ENCODE assay signal across 8 mouse cellular contexts in genomic region chr17:34120814-34121171, GRCm38 (mm10). TPM values are rescaled to one million over a fixed set of nuclear protein-coding genes. Genes with fewer than 3 reads are reported as not detected.
DNase-seq lines count a peak whose midpoint lies in the region; ATAC-seq and TF ChIP-seq lines count a peak whose summit lies in the region.

No protein-coding gene starts in this region.

- no peaks in the 10 kb centered on the region for H3K9me3 ChIP-seq in CH12.LX (replicated peaks; ENCODE audit: low read length)
- H3K9me3 ChIP-seq in forebrain, embryonic 12.5 days = no peaks in the 10 kb centered on the region

- under 1% methylated on average over 26 of the region's 31 CpGs for WGBS in forebrain, embryonic 12.5 days

- in situ Hi-C loops in CH12.LX (cut with MboI; ENCODE audit: low pct_ligation_motif_present, low pct_unique_long_range_greater_than_20kb, low sequenced_read_pairs) = no loop called here

- no peak for TF ChIP-seq RAD21 in CH12.LX (IDR thresholded peaks at IDR 0.05; ENCODE audit: low read depth, low read length)

- H3K9ac ChIP-seq in CH12.LX (ENCODE audit: insufficient read depth, low read depth) = peak overlapping the region; percentile 99
- peak overlapping the region; percentile 93 for H3K9ac ChIP-seq in forebrain, embryonic 12.5 days

- dilution Hi-C loops in CH12.LX (cut with MboI; ENCODE audit: extremely low pct_ligation_motif_present, extremely low pct_unique_long_range_greater_than_20kb, low sequenced_read_pairs) = no loop called here

- no peak overlapping the region; the same call in 1 of the 2 replicates for H3K4me2 ChIP-seq in CH12.LX (ENCODE audit: insufficient read depth, low read depth, poor library complexity, severe bottlenecking)
- H3K4me2 ChIP-seq in forebrain, embryonic 12.5 days = peak overlapping the region; percentile 99

- H3K79me2 ChIP-seq in CH12.LX (replicated peaks; ENCODE audit: control insufficient read depth, extremely low read depth, insufficient read depth, poor library complexity, severe bottlenecking) = peaks cover 44% of the 10 kb centered on the region

- H3K27ac ChIP-seq in CH12.LX (ENCODE audit: insufficient read depth, low read depth) = peak overlapping the region; percentile 98
- H3K27ac ChIP-seq in bone marrow macrophage, adult 2 months (ENCODE audit: insufficient read depth, low read depth, low read length) = peak overlapping the region; percentile 100
- H3K27ac ChIP-seq in forebrain, embryonic 12.5 days = peak overlapping the region; percentile 100

- peak overlapping the region; percentile 88 to 100 (median 93) for H3K4me3 ChIP-seq in CH12.LX (replicated peaks in 1 of 3; ENCODE audit: low read depth in 2 of 3, low read length in 2 of 3, poor library complexity in 1 of 3)
- H3K4me3 ChIP-seq in bone marrow macrophage, adult 2 months (ENCODE audit: insufficient read depth, low read length) = peak overlapping the region; percentile 87
- peak overlapping the region; percentile 99 for H3K4me3 ChIP-seq in forebrain, embryonic 12.5 days (replicated peaks)

- H3K27me3 ChIP-seq in CH12.LX (replicated peaks) = no peaks in the 10 kb centered on the region
- H3K27me3 ChIP-seq in forebrain, embryonic 12.5 days = no peaks in the 10 kb centered on the region

- TF ChIP-seq EP300 in CH12.LX (IDR thresholded peaks at IDR 0.05; ENCODE audit: low read length) = no peak

- peak; percentile 79 for DNase-seq in CH12.LX (ENCODE audit: extremely low read depth)
- DNase-seq in heart, postnatal 14 days = peak; percentile 88 to 89
- peak; percentile 70 to 71 for DNase-seq in layer of hippocampus, adult 8-10 months (ENCODE audit: low spot score in 2 of 2)
- peak; percentile 91 for DNase-seq in lung, postnatal 10 days
- peak; percentile 72 for DNase-seq in right cerebral cortex, postnatal 4 days
- DNase-seq in adipocyte (ENCODE audit: low spot score) = no peak

- peaks cover 29 to 39% of the 10 kb centered on the region in 2 experiments for H3K36me3 ChIP-seq in CH12.LX (replicated peaks in 1 of 2; ENCODE audit: control insufficient read depth in 1 of 2, insufficient read depth in 1 of 2, low read length in 1 of 2)
- H3K36me3 ChIP-seq in forebrain, embryonic 12.5 days (replicated peaks) = peaks cover 27% of the 10 kb centered on the region

- peak in 1 of 2 experiments; percentile 21; a peak in 1 of 4 replicates for TF ChIP-seq CTCF in CH12.LX (conservative IDR thresholded peaks at IDR 0.05 in 1 of 2, IDR thresholded peaks at IDR 0.05 in 1 of 2; ENCODE audit: low read depth in 2 of 2, low read length in 2 of 2)
- TF ChIP-seq CTCF in bone marrow macrophage, adult 2 months (IDR thresholded peaks at IDR 0.05; ENCODE audit: low read depth, low read length) = no peak

- 0 out of 2 replicates have a peak, but pooled peaks have one; percentile 9 for ATAC-seq in forebrain, embryonic 12.5 days (ENCODE audit: low FRiP score)

- intact Hi-C loops in heart, postnatal 14 days (cut with DNase I) = loop anchor here (10.0 kb wide), 1 partner anchor 484 kb away; the partner anchor contains the start of genes Agpat1 and Rnf5

- peaks cover 3 to 27% of the 10 kb centered on the region in 2 experiments for H3K4me1 ChIP-seq in CH12.LX (ENCODE audit: control insufficient read depth in 1 of 2, insufficient read depth in 2 of 2)
- H3K4me1 ChIP-seq in bone marrow macrophage, adult 2 months (ENCODE audit: control insufficient read depth, insufficient read depth, low read length) = peaks cover 5% of the 10 kb centered on the region
- H3K4me1 ChIP-seq in forebrain, embryonic 12.5 days = peaks cover 28% of the 10 kb centered on the region

- TF ChIP-seq POLR2A in CH12.LX (IDR thresholded peaks at IDR 0.05; ENCODE audit: low read depth, low read length) = peak; percentile 23
- TF ChIP-seq POLR2A in bone marrow macrophage, adult 2 months (IDR thresholded peaks at IDR 0.05; ENCODE audit: borderline replicate concordance, low read depth, low read length) = no peak; the same call in 1 of the 2 replicates

TF ChIP-seq in CH12.LX, 34 proteins besides CTCF, POLR2A, EP300 and RAD21 (continues in another document):
- TF ChIP-seq MXI1 (IDR thresholded peaks at IDR 0.05; ENCODE audit: low read depth, low read length) (no peak), SMC3 (IDR thresholded peaks at IDR 0.05; ENCODE audit: low read depth, low read length) (0 out of 2 replicates have a peak, but pooled peaks have one; percentile 9), NELFE (IDR thresholded peaks at IDR 0.05; ENCODE audit: low read depth, low read length) (0 out of 2 replicates have a peak, but pooled peaks have one; percentile 10), ZMIZ1 (IDR thresholded peaks at IDR 0.05; ENCODE audit: low read depth, low read length) (peak; percentile 53; the same call in 1 of the 2 replicates), JUN (IDR thresholded peaks at IDR 0.05; ENCODE audit: insufficient read depth, low read depth, low read length) (no peak), CHD2 (IDR thresholded peaks at IDR 0.05; ENCODE audit: low read length) (no peak), KAT2A (IDR thresholded peaks at IDR 0.05; ENCODE audit: insufficient replicate concordance, low read length) (peak; percentile 67; the same call in 1 of the 2 replicates), UBTF (IDR thresholded peaks at IDR 0.05; ENCODE audit: low read depth, low read length) (0 out of 2 replicates have a peak, but pooled peaks have one; percentile 22), E2F4 (IDR thresholded peaks at IDR 0.05; ENCODE audit: insufficient replicate concordance, low read depth, low read length) (no peak), USF2 (conservative IDR thresholded peaks at IDR 0.05; ENCODE audit: low read depth, low read length) (no peak), RCOR1 (conservative IDR thresholded peaks at IDR 0.05; ENCODE audit: low read depth, low read length) (0 out of 2 replicates have a peak, but pooled peaks have one; percentile 39), NRF1 (IDR thresholded peaks at IDR 0.05; ENCODE audit: low read depth, low read length) (peak; percentile 53), MAZ (IDR thresholded peaks at IDR 0.05; ENCODE audit: low read depth, low read length) (peak; percentile 87; the same call in 1 of the 2 replicates), ZKSCAN1 (IDR thresholded peaks at IDR 0.05; ENCODE audit: borderline replicate concordance, low read depth, low read length) (no peak), ELF1 (IDR thresholded peaks at IDR 0.05; ENCODE audit: low read depth, low read length) (no peak; the same call in 1 of the 2 replicates), MAX (IDR thresholded peaks at IDR 0.05; ENCODE audit: low read length) (no peak; the same call in 1 of the 2 replicates), MAFK (IDR thresholded peaks at IDR 0.05; ENCODE audit: insufficient replicate concordance, low read length) (peak; percentile 95), ETS1 (conservative IDR thresholded peaks at IDR 0.05; ENCODE audit: low read depth, low read length) (no peak; the same call in 1 of the 2 replicates), JUND (conservative IDR thresholded peaks at IDR 0.05; ENCODE audit: low read depth, low read length) (no peak), POLR2AphosphoS2 (IDR thresholded peaks at IDR 0.05; ENCODE audit: low read depth, low read length) (peak; percentile 89)

RNA-seq across cellular contexts. Expression of gene H2-DMa, which starts 1.5 kb away (rescaled TPM):
- total RNA-seq in CH12.LX (2012; rRNA removed) (67.7 and 77.4 TPM in 2 replicates), CH12.LX (2014; rRNA removed) (114 and 119 TPM in 2 replicates)
- polyA plus RNA-seq in CH12.LX (2012; ENCODE audit: insufficient read length, low read depth) = 82.5 and 112 TPM in 2 replicates
- polyA plus RNA-seq in bone marrow macrophage, adult 2 months (2012; ENCODE audit: insufficient read depth, insufficient read length, missing spikeins) = 206 and 214 TPM in 2 replicates
- 9.1 and 9.6 TPM in 2 replicates for polyA plus RNA-seq in forebrain, embryonic 12.5 days (2016; fragmentation: Nextera tagmentation; extraction: Ambion mirVana)
- 1 to 10 TPM; 3.5 to 4.0 TPM for total RNA-seq in heart, postnatal 14 days (2021)
- 10 to 100 TPM; 31.5 to 37.7 (median 34.2) TPM for total RNA-seq in layer of hippocampus, adult 8-10 months (2022)

RNA-seq across cellular contexts. Expression of gene Brd2, which starts 1.6 kb away (rescaled TPM):
- 101 and 125 TPM in 2 replicates for total RNA-seq in CH12.LX (2012; rRNA removed)
- 137 and 141 TPM in 2 replicates for total RNA-seq in CH12.LX (2014; rRNA removed)
- 247 and 252 TPM in 2 replicates for polyA plus RNA-seq in CH12.LX (2012; ENCODE audit: insufficient read length, low read depth)
- polyA plus RNA-seq in bone marrow macrophage, adult 2 months (2012; ENCODE audit: insufficient read depth, insufficient read length, missing spikeins) = 156 and 185 TPM in 2 replicates
- 138 and 146 TPM in 2 replicates for polyA plus RNA-seq in forebrain, embryonic 12.5 days (2016; fragmentation: Nextera tagmentation; extraction: Ambion mirVana)
- 10 to 100 TPM; 93.2 to 99.4 TPM for total RNA-seq in heart, postnatal 14 days (2021)
- 100 to 1,000 TPM; 190 to 204 (median 197) TPM for total RNA-seq in layer of hippocampus, adult 8-10 months (2022)

RNA-seq across cellular contexts. Expression of gene H2-DMb2, which starts 22.3 kb away (rescaled TPM):
- total RNA-seq in CH12.LX (2012; rRNA removed) (107 and 135 TPM in 2 replicates), CH12.LX (2014; rRNA removed) (173 and 199 TPM in 2 replicates)
- 161 and 175 TPM in 2 replicates for polyA plus RNA-seq in CH12.LX (2012; ENCODE audit: insufficient read length, low read depth)
- 3.0 and 4.9 TPM in 2 replicates for polyA plus RNA-seq in bone marrow macrophage, adult 2 months (2012; ENCODE audit: insufficient read depth, insufficient read length, missing spikeins)
- not detected in 2 replicates for polyA plus RNA-seq in forebrain, embryonic 12.5 days (2016; fragmentation: Nextera tagmentation; extraction: Ambion mirVana)
- total RNA-seq in heart, postnatal 14 days (2021) = 1 to 10 TPM in 1 of 2 experiments, under 1 TPM in 1; 0.96 to 1.6 TPM
- 1 to 10 TPM in 2 of 4 experiments, under 1 TPM in 2; 0.51 to 3.5 (median 2.1) TPM for total RNA-seq in layer of hippocampus, adult 8-10 months (2022)

RNA-seq across cellular contexts. Expression of gene H2-Oa, which starts 28.7 kb away (rescaled TPM):
- 16.1 and 21.5 TPM in 2 replicates for total RNA-seq in CH12.LX (2012; rRNA removed)
- 32.8 and 42.7 TPM in 2 replicates for total RNA-seq in CH12.LX (2014; rRNA removed)
- polyA plus RNA-seq in CH12.LX (2012; ENCODE audit: insufficient read length, low read depth) = 30.5 and 40.4 TPM in 2 replicates
- 0.88 TPM in 1 of 2 replicates, not detected in the other for polyA plus RNA-seq in bone marrow macrophage, adult 2 months (2012; ENCODE audit: insufficient read depth, insufficient read length, missing spikeins)
- polyA plus RNA-seq in forebrain, embryonic 12.5 days (2016; fragmentation: Nextera tagmentation; extraction: Ambion mirVana) = 0.27 and 0.41 TPM in 2 replicates
- total RNA-seq in heart, postnatal 14 days (2021) = under 1 TPM; 0.33 to 0.54 TPM
- total RNA-seq in layer of hippocampus, adult 8-10 months (2022) = 1 to 10 TPM in 2 of 4 experiments, not detected in 2; 2.6 to 3.6 TPM

RNA-seq across cellular contexts. Expression of gene H2-DMb1, which starts 32.1 kb away (rescaled TPM):
- 60.7 and 67.0 TPM in 2 replicates for total RNA-seq in CH12.LX (2012; rRNA removed)
- total RNA-seq in CH12.LX (2014; rRNA removed) = 77.4 and 102 TPM in 2 replicates
- polyA plus RNA-seq in CH12.LX (2012; ENCODE audit: insufficient read length, low read depth) = 147 and 149 TPM in 2 replicates
- 232 and 258 TPM in 2 replicates for polyA plus RNA-seq in bone marrow macrophage, adult 2 months (2012; ENCODE audit: insufficient read depth, insufficient read length, missing spikeins)
- polyA plus RNA-seq in forebrain, embryonic 12.5 days (2016; fragmentation: Nextera tagmentation; extraction: Ambion mirVana) = 0.38 and 0.69 TPM in 2 replicates
- total RNA-seq in heart, postnatal 14 days (2021) = 1 to 10 TPM; 1.4 to 1.8 TPM
- total RNA-seq in layer of hippocampus, adult 8-10 months (2022) = 1 to 10 TPM; 3.4 to 9.7 (median 6.0) TPM

Comparison
In these comparisons a context has a peak if more than half of its experiments do, and no peak if none do; other contexts are left out.
1. RNA of gene H2-DMa, which starts 1.5 kb away (total RNA-seq): 67.7 to 119 TPM in CH12.LX and 31.5 to 37.7 TPM in layer of hippocampus, adult 8-10 months; 3.5 to 4.0 TPM in heart, postnatal 14 days; every median in the first group is over 4 times any median in the second.
2. RNA of gene H2-DMb2, which starts 22.3 kb away (total RNA-seq): 107 to 199 TPM in CH12.LX; 0.51 to 3.5 TPM in layer of hippocampus, adult 8-10 months and 0.96 to 1.6 TPM in heart, postnatal 14 days; every median in the first group is over 10 times any median in the second.
3. Peak in every context shown above with its lines, with median percentiles within 50 percentile points of each other: H3K27ac ChIP-seq and H3K4me3 ChIP-seq.